Mouse (Mus musculus) neural tube, embryonic 10.5 days (tissue): ENCODE data around the gene Ptn.

ENCODE experiments used
- DNase-seq: peaks from one replicate; pipeline ENCODE4 v3.0.0-alpha.2; 2017; ENCODE audit warnings: low spot score; ENCODE audit errors: extremely low spot score

Gene Ptn

GRCm38 (mm10) chr6:36816666-36817065, 6.6 kb upstream of the Ptn start:
- DNase-seq: no peak

GRCm38 (mm10) chr6:36815992-36816391, 6.0 kb upstream of the Ptn start:
- DNase-seq: no peak

DNA sequence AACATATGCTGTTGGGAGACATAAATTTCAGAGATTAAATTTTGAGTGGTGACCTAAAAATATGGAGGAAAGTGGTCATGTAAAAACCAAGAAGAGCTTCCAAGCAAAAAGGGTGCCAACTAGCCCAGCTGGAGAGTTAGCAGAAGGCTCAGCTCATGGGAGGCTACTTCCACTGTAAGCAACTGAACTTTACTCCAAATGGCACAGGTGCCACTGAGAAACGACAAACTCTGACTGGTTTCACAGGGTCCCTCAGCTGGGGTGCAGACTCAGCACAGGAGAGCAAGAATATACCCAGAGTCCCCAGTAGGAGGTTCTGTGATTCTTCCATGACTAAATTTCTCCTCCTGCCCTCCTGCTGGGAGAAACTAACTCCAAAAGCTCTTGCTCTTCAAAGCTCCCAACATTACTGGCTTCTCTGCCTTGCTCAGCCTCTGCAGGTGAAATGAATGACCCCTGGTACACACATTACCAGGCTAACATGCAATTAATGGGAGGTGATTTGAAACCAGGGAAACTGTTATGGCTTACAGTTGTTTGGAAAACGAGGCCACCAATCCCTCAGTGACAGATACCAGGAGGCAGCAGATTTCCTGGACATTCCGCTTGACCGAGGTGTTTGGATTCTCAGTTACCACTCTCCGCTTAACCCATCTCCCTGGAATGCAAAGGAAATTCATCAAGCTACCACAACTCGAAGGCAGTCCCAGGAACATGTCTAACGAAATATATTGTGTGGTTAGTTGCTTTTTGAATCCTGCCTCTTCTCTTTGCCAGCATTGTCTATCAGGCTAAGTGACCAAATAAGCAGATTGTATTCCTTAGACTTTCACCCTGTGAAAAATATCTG, 2.9 kb upstream of the Ptn start:
- no peak for DNase-seq

DNA sequence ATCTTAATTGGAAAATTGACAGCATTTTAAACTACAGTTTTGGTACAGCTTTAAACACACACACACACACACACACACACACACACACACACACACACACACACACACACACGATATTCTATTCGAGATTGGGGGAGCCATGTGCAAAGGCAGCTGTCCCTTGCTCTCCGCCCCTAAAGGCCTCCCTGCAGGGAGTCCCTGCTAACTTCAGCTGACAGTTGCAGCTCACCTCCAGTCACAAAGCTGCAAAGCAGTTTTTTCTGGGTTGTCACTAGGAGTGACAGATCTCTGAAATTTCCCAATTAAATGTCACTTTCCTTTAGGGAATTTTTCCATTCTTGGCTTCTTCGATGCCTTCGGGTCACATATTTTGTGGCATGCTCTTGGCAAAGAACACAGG, 428 bp upstream of the Ptn start:
- DNase-seq: no peak

DNA sequence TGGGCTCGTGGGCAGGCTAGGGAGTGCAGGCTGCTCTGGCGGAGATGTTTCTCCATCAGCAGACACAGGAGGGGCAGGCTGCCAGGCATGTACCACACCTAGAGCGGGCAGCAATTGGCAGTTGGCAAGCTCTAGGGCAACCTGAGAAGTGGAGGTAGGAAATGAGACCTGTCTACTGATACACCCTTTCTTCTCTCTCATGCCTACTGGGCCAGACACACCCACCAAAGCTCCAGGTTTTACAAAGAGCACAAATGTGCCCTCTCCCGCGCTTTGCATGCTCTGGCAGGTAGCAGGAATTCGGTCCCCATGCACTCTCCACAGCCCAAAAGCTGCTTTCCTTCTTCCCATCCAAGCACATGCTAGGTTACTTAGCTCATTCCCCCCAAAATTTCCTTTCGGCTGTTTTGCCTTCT, 701 bp downstream of the Ptn start:
- DNase-seq: no peak

DNA sequence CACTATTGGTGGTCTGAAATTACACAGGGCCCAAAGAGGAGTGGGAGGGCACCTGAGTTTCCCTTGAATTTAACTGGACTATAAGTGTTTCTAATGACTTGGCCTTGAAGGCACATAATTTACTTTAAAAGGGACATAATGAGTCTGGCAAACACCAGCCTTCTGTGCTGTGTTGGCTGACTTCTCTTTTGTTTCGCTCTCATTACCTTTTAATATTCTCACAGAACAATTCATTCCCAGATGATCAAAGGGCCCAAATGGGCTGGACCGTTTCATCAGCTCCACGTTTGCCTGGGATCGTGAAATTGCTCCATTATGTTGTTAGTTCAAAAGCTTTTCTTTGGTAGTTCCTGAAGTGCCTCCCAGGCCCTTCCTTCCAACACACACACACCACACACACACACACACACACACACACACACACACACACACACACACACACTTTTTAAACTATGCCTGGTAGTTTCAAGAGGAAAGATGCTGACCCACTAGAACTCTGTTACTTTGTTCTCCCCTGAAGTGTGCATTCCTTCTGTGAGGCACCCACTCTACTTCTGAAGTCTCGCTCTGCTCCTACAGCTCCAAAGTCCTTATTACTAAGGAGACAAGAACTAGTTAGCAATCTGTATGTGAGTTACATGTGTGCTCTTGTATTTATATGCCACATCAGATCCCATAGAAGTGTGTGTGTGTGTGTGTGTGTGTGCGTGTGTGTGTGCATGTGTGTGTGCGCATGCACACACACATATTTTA, 1.5 kb downstream of the Ptn start:
- no peak for DNase-seq

GRCm38 (mm10) chr6:36806906-36807305, 3.1 kb downstream of the Ptn start:
- DNase-seq: peak; percentile 8

DNA sequence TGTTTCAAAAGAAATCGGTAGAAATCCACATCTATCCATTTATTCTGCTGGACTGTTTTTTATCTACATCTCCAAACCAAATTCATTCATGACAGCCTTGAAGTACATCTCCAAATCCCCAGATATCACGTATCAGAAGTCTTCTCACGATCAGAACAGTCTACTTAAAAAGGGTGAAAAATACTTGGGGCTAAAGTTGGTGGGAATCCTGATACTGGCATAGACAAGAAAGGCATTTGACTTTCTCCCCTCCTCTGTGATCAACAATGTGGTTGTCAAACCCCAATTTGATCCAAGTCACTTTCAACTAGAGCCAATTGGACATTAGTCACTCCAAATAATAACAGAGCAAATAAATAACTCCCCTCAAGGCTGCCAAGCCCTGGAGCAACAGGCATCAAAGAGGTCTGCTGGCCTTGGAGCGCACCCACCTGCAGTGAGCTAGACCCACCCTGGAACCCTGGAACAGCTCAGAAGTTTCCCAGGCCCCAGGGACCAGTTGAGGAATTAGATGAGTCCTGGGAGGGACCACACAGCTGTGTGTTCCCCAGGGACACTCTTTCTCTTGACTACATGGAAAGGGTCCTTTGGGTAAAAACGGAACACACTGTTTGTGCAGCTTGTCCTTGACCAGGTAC, 9.6 kb downstream of the Ptn start:
- no peak for DNase-seq

- DNase-seq: no peak
These were observed 12.9 kb downstream of the Ptn start for GRCm38 (mm10) chr6:36797066-36797655.

DNA sequence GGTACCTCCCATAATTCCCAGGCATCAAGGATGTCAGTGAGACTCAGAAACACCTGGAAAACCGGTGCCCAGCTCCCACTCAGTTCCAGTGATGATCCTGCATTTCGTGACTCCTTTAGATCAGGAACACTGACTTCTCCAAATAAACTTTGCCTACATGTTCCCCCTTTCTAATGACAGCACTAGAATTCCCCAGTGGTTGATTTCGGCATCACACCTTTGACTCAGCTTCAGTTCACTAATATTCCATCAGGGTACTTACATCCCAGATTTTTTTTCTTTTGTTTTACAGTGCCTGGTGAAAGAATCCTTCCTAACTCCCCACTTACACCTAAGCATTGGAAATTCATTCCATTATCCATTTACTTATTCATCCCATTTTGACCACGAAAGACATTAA, 15.5 kb downstream of the Ptn start:
- no peak for DNase-seq

- DNase-seq: no peak
These were observed 16.2 kb downstream of the Ptn start for GRCm38 (mm10) chr6:36793775-36794174.

- no peak for DNase-seq
These were observed 20.8 kb downstream of the Ptn start for GRCm38 (mm10) chr6:36789261-36789660.

DNA sequence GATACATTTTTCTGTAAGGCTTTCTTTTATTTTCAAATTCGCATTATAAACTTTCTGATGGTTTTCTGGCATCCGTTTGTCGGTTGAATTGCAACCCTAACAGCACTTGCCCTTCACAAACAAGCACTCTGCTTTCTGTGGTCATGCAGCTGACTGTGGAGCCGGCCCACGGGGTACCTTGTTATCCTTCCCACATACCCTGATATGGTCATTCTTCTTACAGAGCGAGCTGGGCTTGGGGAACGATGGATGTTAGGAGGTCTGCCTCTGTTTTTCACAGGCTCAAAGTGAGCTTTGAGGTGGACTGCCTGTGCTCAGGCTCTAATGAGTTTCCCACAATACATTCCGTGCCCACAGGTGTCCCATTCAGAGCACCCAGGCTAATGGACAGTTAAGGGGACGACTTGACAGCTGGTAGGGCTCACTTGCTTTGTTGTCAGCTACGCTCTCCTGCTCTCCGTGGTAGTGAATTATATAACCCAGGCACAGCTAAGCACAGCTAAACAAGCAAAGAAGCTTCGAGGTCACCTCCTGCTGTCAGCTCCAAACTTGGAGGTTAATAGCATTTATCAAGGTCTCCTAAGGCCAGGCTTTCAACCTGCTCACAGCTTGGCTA, 21.3 kb downstream of the Ptn start:
- DNase-seq: peak; percentile 52

- DNase-seq: no peak
These were observed 25.3 kb downstream of the Ptn start for GRCm38 (mm10) chr6:36784682-36785208.

GRCm38 (mm10) chr6:36782481-36782880, 27.5 kb downstream of the Ptn start:
- no peak for DNase-seq

DNA sequence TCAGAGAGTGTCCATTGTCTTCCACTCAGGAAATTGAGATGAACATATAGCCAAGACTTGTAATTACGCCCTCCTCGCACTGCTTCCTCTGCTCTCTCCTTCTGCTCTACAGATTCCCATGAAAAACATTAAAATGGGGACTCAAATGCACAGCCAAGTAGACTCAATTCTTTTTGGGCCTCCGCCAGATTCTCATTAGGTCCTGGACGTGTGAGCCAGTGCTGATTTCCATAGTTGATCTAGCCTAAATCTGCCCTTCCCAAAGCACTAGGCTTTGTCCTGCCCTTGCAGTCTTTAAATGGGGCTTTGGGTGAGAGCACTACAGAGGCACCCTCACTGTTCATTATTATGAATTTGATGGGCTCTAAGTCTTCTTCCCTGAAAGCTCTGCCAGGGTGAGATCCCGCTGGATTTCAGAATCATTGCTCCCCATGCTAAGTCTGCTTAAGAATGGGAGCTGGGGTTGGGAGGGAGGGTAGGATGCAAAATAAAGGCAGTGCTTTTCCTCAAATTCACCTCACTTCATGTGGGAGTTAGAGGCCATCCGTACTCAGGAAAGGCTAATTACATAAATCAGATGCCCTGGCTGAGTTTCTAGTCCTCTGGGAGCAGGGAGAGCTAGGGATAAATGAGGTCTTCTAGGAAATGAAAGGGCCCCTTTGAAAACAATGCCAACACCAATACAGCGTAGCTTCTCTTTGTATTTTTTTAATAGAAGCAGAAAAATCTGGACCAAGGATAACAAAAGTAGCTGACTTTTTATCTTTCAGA, 32.3 kb downstream of the Ptn start:
- DNase-seq: no peak

- no peak for DNase-seq
These were observed 33.0 kb downstream of the Ptn start for GRCm38 (mm10) chr6:36777039-36777438.

- DNase-seq: peak; percentile 74
These were observed 34.2 kb downstream of the Ptn start for GRCm38 (mm10) chr6:36775647-36776360.

DNA sequence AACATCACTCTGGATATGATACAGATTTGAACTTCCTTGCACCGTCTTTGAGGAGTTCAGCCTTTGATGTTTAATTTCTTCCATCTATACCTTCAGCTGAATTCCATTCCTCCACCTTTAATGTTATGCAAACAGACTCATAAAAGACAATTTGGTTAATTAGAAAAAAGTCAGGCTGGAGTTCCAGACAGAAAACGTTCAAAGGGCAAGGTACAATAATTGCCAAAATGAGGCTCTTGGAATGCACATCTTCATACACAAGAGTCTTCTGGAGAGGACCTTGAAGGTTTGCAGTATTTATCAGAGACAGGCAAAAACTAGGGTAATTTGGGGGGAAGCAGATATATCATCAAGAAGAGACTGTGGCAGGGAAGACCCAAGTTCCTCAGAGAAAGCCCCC, 37.5 kb downstream of the Ptn start:
- no peak for DNase-seq

DNA sequence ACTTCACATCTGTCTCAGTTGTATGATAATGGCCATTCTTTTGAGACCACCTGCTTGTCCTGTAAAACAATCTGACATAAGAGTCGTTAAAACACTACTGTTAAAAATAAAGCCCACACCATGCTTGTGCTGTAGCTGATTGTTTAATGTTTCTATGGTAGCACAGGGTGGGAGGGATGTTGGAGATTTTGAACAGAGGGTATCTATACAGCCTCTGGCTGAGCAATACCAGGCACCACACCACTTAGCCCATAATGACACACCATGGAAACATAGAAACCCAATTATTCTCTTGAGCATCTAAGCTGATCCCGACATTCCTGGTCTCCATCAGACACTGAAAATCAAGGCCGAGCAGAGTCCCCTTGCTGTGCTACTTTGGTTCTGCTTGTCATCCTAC, 41.0 kb downstream of the Ptn start:
- no peak for DNase-seq
